Mouse (Mus musculus): ENCODE data around the gene Hoxb3. TPM values are rescaled to one million over a fixed set of nuclear protein-coding genes. Genes with fewer than 3 reads are reported as not detected.

Hoxb3 gene
- polyA plus RNA-seq, 1 experiment from 2014 or later, result 0.26 TPM

- Histone ChIP-seq H3K9me3 (replicated peaks) (no peaks in the 10 kb centered on the region), H3K4me3 (replicated peaks) (peak overlapping the region; percentile 17; the same call in 1 of the 2 replicates), H3K4me1 (replicated peaks) (no peaks in the 10 kb centered on the region), H3K36me3 (replicated peaks) (no peaks in the 10 kb centered on the region), H3K9ac (no peak overlapping the region), H3K27ac (replicated peaks) (no peak overlapping the region), H3K4me2 (peak overlapping the region; percentile 33), H3K27me3 (peaks cover 100% of the 10 kb centered on the region)
- no peak for ATAC-seq (ENCODE audit: insufficient read depth)
- under 1% methylated on average over 66 of the region's 66 CpGs for WGBS (ENCODE audit: insufficient replicate concordance)
These were observed 24.0 kb upstream of the Hoxb3 start for GRCm38 (mm10) chr11:96298895-96299667.

- no peaks in the 10 kb centered on the region for H3K36me3 ChIP-seq (replicated peaks)
- no peaks in the 10 kb centered on the region for H3K4me1 ChIP-seq (replicated peaks)
- no peak overlapping the region for H3K4me3 ChIP-seq (replicated peaks)
- H3K9me3 ChIP-seq (replicated peaks), result no peaks in the 10 kb centered on the region
- 1% methylated on average over 9 of the region's 9 CpGs for WGBS (ENCODE audit: insufficient replicate concordance)
- H3K9ac ChIP-seq, result no peak overlapping the region
- ATAC-seq (ENCODE audit: insufficient read depth), result no peak
- H3K4me2 ChIP-seq, result no peak overlapping the region
- peaks cover 100% of the 10 kb centered on the region for H3K27me3 ChIP-seq
- no peak overlapping the region for H3K27ac ChIP-seq (replicated peaks)
These were observed 23.3 kb upstream of the Hoxb3 start for GRCm38 (mm10) chr11:96299781-96300180.

GRCm38 (mm10) chr11:96300354-96301063, 22.6 kb upstream of the Hoxb3 start:
- no peak for ATAC-seq (ENCODE audit: insufficient read depth)
- Histone ChIP-seq H3K4me1 (replicated peaks) (no peaks in the 10 kb centered on the region), H3K4me2 (no peak overlapping the region), H3K27ac (replicated peaks) (no peak overlapping the region), H3K36me3 (replicated peaks) (no peaks in the 10 kb centered on the region), H3K27me3 (peaks cover 100% of the 10 kb centered on the region), H3K9ac (no peak overlapping the region), H3K9me3 (replicated peaks) (no peaks in the 10 kb centered on the region), H3K4me3 (replicated peaks) (no peak overlapping the region)
- 2% methylated on average over 35 of the region's 35 CpGs for WGBS (ENCODE audit: insufficient replicate concordance)

- H3K36me3 ChIP-seq (replicated peaks), result no peaks in the 10 kb centered on the region
- peaks cover 100% of the 10 kb centered on the region for H3K27me3 ChIP-seq
- no peaks in the 10 kb centered on the region for H3K9me3 ChIP-seq (replicated peaks)
- no peak overlapping the region for H3K4me2 ChIP-seq
- ATAC-seq (ENCODE audit: insufficient read depth), result no peak
- no peak overlapping the region for H3K9ac ChIP-seq
- H3K27ac ChIP-seq (replicated peaks), result no peak overlapping the region
- H3K4me3 ChIP-seq (replicated peaks), result no peak overlapping the region
- WGBS (ENCODE audit: insufficient replicate concordance), result 20% methylated on average over 10 of the region's 10 CpGs
- no peaks in the 10 kb centered on the region for H3K4me1 ChIP-seq (replicated peaks)
These were observed 22.1 kb upstream of the Hoxb3 start for GRCm38 (mm10) chr11:96301064-96301431.

- 9% methylated on average over 15 of the region's 15 CpGs for WGBS (ENCODE audit: insufficient replicate concordance)
- ATAC-seq (ENCODE audit: insufficient read depth), result no peak
- Histone ChIP-seq H3K27me3 (peaks cover 100% of the 10 kb centered on the region), H3K4me3 (replicated peaks) (no peak overlapping the region), H3K9ac (no peak overlapping the region), H3K36me3 (replicated peaks) (no peaks in the 10 kb centered on the region), H3K4me2 (no peak overlapping the region), H3K4me1 (replicated peaks) (no peaks in the 10 kb centered on the region), H3K27ac (replicated peaks) (no peak overlapping the region), H3K9me3 (replicated peaks) (no peaks in the 10 kb centered on the region)
These were observed 21.3 kb upstream of the Hoxb3 start for GRCm38 (mm10) chr11:96301837-96302236.

GRCm38 (mm10) chr11:96302381-96303150, 20.6 kb upstream of the Hoxb3 start:
- H3K4me1 ChIP-seq (replicated peaks), result no peaks in the 10 kb centered on the region
- H3K27ac ChIP-seq (replicated peaks), result no peak overlapping the region
- 24% methylated on average over 23 of the region's 23 CpGs for WGBS (ENCODE audit: insufficient replicate concordance)
- ATAC-seq (ENCODE audit: insufficient read depth), result no peak
- no peaks in the 10 kb centered on the region for H3K9me3 ChIP-seq (replicated peaks)
- no peak overlapping the region for H3K4me2 ChIP-seq
- H3K36me3 ChIP-seq (replicated peaks), result no peaks in the 10 kb centered on the region
- peaks cover 100% of the 10 kb centered on the region for H3K27me3 ChIP-seq
- no peak overlapping the region for H3K4me3 ChIP-seq (replicated peaks)
- H3K9ac ChIP-seq, result no peak overlapping the region

GRCm38 (mm10) chr11:96303151-96304099, 19.7 kb upstream of the Hoxb3 start, which contains the start of gene Hoxb5:
Gene Hoxb5, plus strand, starts transcription at chr11:96303336.
- under 1% methylated on average over 69 of the region's 69 CpGs for WGBS (ENCODE audit: insufficient replicate concordance)
- Histone ChIP-seq H3K4me3 (replicated peaks) (peak within 1 kb of the TSS; percentile 24), H3K9ac (no peak within 1 kb of the TSS), H3K9me3 (replicated peaks) (no peaks in the 10 kb centered on the region), H3K27me3 (peaks cover 100% of the 10 kb centered on the region), H3K36me3 (replicated peaks) (no peaks in the 10 kb centered on the region), H3K4me2 (peak within 1 kb of the TSS; percentile 41), H3K4me1 (replicated peaks) (no peaks in the 10 kb centered on the region), H3K27ac (replicated peaks) (no peak within 1 kb of the TSS)
- no peak for ATAC-seq (ENCODE audit: insufficient read depth)

GRCm38 (mm10) chr11:96304381-96305195, 18.5 kb upstream of the Hoxb3 start:
- Histone ChIP-seq H3K27me3 (peaks cover 100% of the 10 kb centered on the region), H3K9ac (no peak overlapping the region), H3K4me1 (replicated peaks) (no peaks in the 10 kb centered on the region), H3K4me2 (peak overlapping the region; percentile 19), H3K36me3 (replicated peaks) (no peaks in the 10 kb centered on the region), H3K4me3 (replicated peaks) (peak overlapping the region; percentile 24; the same call in 1 of the 2 replicates), H3K27ac (replicated peaks) (no peak overlapping the region), H3K9me3 (replicated peaks) (no peaks in the 10 kb centered on the region)
- no peak for ATAC-seq (ENCODE audit: insufficient read depth)
- WGBS (ENCODE audit: insufficient replicate concordance), result 4% methylated on average over 38 of the region's 38 CpGs

GRCm38 (mm10) chr11:96305505-96306182, 17.5 kb upstream of the Hoxb3 start:
- WGBS (ENCODE audit: insufficient replicate concordance), result 63% methylated on average over 6 of the region's 6 CpGs
- Histone ChIP-seq H3K27ac (replicated peaks) (no peak overlapping the region), H3K27me3 (peaks cover 100% of the 10 kb centered on the region), H3K4me2 (no peak overlapping the region), H3K4me1 (replicated peaks) (no peaks in the 10 kb centered on the region), H3K36me3 (replicated peaks) (no peaks in the 10 kb centered on the region), H3K9ac (no peak overlapping the region), H3K4me3 (replicated peaks) (no peak overlapping the region), H3K9me3 (replicated peaks) (no peaks in the 10 kb centered on the region)
- no peak for ATAC-seq (ENCODE audit: insufficient read depth)

Data from liver, embryonic 15.5 days (tissue).